ENCODE assay signal across 12 mouse cellular contexts in genomic region chr7:13260746-13261700, GRCm38 (mm10). TPM values are rescaled to one million over a fixed set of nuclear protein-coding genes. Genes with fewer than 3 reads are reported as not detected.
DNase-seq lines count a peak whose midpoint lies in the region; ATAC-seq lines count a peak whose summit lies in the region.
"Had no signal": no experiment of that assay in that cellular context is flagged by ENCODE, and none has a peak within 500 bp of the region (broad histone marks: within the 10 kb centered on the region; RNA-seq: fewer than 3 reads in every experiment).

No protein-coding gene starts in this region.

- DNase-seq in embryo, embryonic 10 days (ENCODE audit: low spot score), result peak; percentile 19
- no peak for DNase-seq in embryo, embryonic 9.5 days (ENCODE audit: extremely low spot score)
- DNase-seq in kidney, postnatal 4 days, result no peak
- DNase-seq in embryonic facial prominence, embryonic 10.5 days (ENCODE audit: low spot score), result no peak
- DNase-seq in left cerebral cortex, postnatal 14 days (ENCODE audit: low spot score in 2 of 2), result peak; percentile 33 to 67
- DNase-seq in neural tube, embryonic 10.5 days (ENCODE audit: extremely low spot score, low spot score), result no peak
- no peak for DNase-seq in kidney, adult 9 months
- DNase-seq: kidney, adult 2 months had no signal

- no peak overlapping the region for H3K4me3 ChIP-seq in kidney, embryonic 16.5 days (ENCODE audit: low read length)
- H3K4me3 ChIP-seq in embryonic facial prominence, embryonic 10.5 days, result 0 out of 2 replicates have a peak overlapping the region, but pooled peaks have one; percentile 13
- H3K4me3 ChIP-seq: erythroblast, embryonic 14.5 days had no signal

- 51% methylated on average over 49 of the region's 50 CpGs for WGBS in kidney, embryonic 16.5 days
- WGBS in embryonic facial prominence, embryonic 10.5 days, result 47% methylated on average over 50 of the region's 50 CpGs

- peak; percentile 46 for ATAC-seq in kidney, embryonic 16.5 days (ENCODE audit: low FRiP score, low TSS enrichment)

- no peaks in the 10 kb centered on the region for H3K4me1 ChIP-seq in kidney, embryonic 16.5 days (ENCODE audit: insufficient read depth, low read length)
- no peaks in the 10 kb centered on the region for H3K4me1 ChIP-seq in embryonic facial prominence, embryonic 10.5 days

- no peak overlapping the region for H3K9ac ChIP-seq in kidney, embryonic 16.5 days (replicated peaks; ENCODE audit: low read length)

- no peaks in the 10 kb centered on the region for H3K9me3 ChIP-seq in kidney, embryonic 16.5 days (ENCODE audit: low read length)
- H3K9me3 ChIP-seq in embryonic facial prominence, embryonic 10.5 days, result no peaks in the 10 kb centered on the region

- intact Hi-C loops in left cerebral cortex, postnatal 14 days (cut with DNase I), result no loop called here

- no peak overlapping the region for H3K4me2 ChIP-seq in kidney, embryonic 16.5 days (replicated peaks; ENCODE audit: low read depth, low read length)

- H3K36me3 ChIP-seq in kidney, embryonic 16.5 days (ENCODE audit: insufficient read depth, low read length), result no peaks in the 10 kb centered on the region
- H3K36me3 ChIP-seq in embryonic facial prominence, embryonic 10.5 days (replicated peaks), result no peaks in the 10 kb centered on the region

- H3K27me3 ChIP-seq in kidney, embryonic 16.5 days (ENCODE audit: insufficient read depth, low read length), result no peaks in the 10 kb centered on the region
- no peaks in the 10 kb centered on the region for H3K27me3 ChIP-seq in embryonic facial prominence, embryonic 10.5 days (replicated peaks; ENCODE audit: low read depth, poor library complexity, severe bottlenecking)

- H3K27ac ChIP-seq in kidney, embryonic 16.5 days (ENCODE audit: low read length), result no peak overlapping the region
- H3K27ac ChIP-seq in embryonic facial prominence, embryonic 10.5 days (replicated peaks), result no peak overlapping the region

RNA-seq across cellular contexts. Expression of gene Lig1, which starts 16.1 kb away (rescaled TPM):
- polyA plus RNA-seq in kidney, embryonic 16.5 days (2015; fragmentation: Nextera tagmentation; extraction: Ambion mirVana), result 89.1 and 98.3 TPM in 2 replicates
- polyA plus RNA-seq in embryonic facial prominence, embryonic 10.5 days (2016; fragmentation: Nextera tagmentation; extraction: Ambion mirVana), result 160 and 162 TPM in 2 replicates
- 10 to 100 TPM in 1 of 2 experiments, 1 to 10 TPM in 1; 8.0 to 11.6 TPM for total RNA-seq in left cerebral cortex, postnatal 14 days (2021)

RNA-seq across cellular contexts. Expression of gene Zswim9, which starts 17.5 kb away (rescaled TPM):
- 10.2 and 11.0 TPM in 2 replicates for polyA plus RNA-seq in kidney, embryonic 16.5 days (2015; fragmentation: Nextera tagmentation; extraction: Ambion mirVana)
- polyA plus RNA-seq in embryonic facial prominence, embryonic 10.5 days (2016; fragmentation: Nextera tagmentation; extraction: Ambion mirVana), result 9.4 and 12.6 TPM in 2 replicates
- 10 to 100 TPM; 11.3 to 12.7 TPM for total RNA-seq in left cerebral cortex, postnatal 14 days (2021)

RNA-seq across cellular contexts. Expression of gene Vmn1r89, which starts 48.2 kb away (rescaled TPM):
- not detected in 2 replicates for polyA plus RNA-seq in kidney, embryonic 16.5 days (2015; fragmentation: Nextera tagmentation; extraction: Ambion mirVana)
- not detected in 2 replicates for polyA plus RNA-seq in embryonic facial prominence, embryonic 10.5 days (2016; fragmentation: Nextera tagmentation; extraction: Ambion mirVana)
- total RNA-seq in left cerebral cortex, postnatal 14 days (2021), result not detected
- total RNA-seq: liver, adult 2 months had no signal
- polyA plus RNA-seq: erythroblast, embryonic 14.5 days; kidney, adult 2 months; liver, adult 2 months; small intestine, adult 2 months had no signal

Comparison
In these comparisons a context has a peak if more than half of its experiments do, and no peak if none do; other contexts are left out.
1. DNase-seq: peak in embryo, embryonic 10 days (single experiment) and left cerebral cortex, postnatal 14 days (2 of 2); none in embryo, embryonic 9.5 days (single experiment), kidney, postnatal 4 days (0 of 2), embryonic facial prominence, embryonic 10.5 days (single experiment), neural tube, embryonic 10.5 days (single experiment) and kidney, adult 9 months (single experiment).